Mouse (Mus musculus) olfactory bulb, adult 2 months (tissue): Measurements from ENCODE around the gene Asmt.

Experiments
- CTCF ChIP-seq: fragments of 200-500 bp; IDR thresholded peaks from 2 replicates; pipeline ENCODE4 v1.5.1; 2012; ENCODE audit warnings: low read depth, mild to moderate bottlenecking, low read length, moderate library complexity; ENCODE audit not compliant: insufficient read depth
- POLR2A ChIP-seq: fragments of 200-500 bp; IDR thresholded peaks from 2 replicates; pipeline ENCODE4 v1.6.1; 2012; ENCODE audit warnings: mild to moderate bottlenecking, low read depth, low read length, moderate library complexity; ENCODE audit not compliant: insufficient read depth

GRCm38 (mm10) chrX:170677680-170678079, 5.2 kb downstream of the Asmt start:
- TF ChIP-seq CTCF (no peak), POLR2A (no peak)
